Mouse (Mus musculus): ENCODE data around the gene Scgb1b10. TPM values are rescaled to one million over a fixed set of nuclear protein-coding genes. Genes with fewer than 3 reads are reported as not detected.
"Not testable (repeated sequence)": the region's sequence is repeated elsewhere in the genome, so short reads cannot be mapped to it uniquely, and the experiment has no call there.

Gene Scgb1b10
- total RNA-seq (2014; rRNA removed) (not detected in 2 replicates), polyA plus RNA-seq (2012; rRNA removed) (not detected in 2 replicates)

DNA sequence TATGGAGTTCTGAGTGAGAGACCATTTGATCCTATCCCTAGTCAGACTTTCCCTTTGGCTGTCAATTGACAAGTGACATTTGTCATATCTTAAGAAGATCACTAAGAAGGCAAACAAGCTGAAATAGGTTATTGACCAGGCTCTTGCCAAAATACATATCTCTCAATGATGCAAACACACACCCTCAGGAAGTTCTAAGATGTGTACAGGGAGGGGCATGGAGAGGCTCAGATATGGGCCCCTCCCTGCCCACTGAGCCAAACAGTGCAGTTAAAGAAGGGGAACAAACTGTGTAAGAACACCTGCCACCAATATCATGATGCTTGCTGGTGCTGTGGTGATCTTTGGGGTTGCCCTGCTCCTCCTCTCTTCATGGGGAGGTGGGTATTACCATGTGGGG, at the start of gene Scgb1b10:
Gene Scgb1b10 (plus strand): TSS at position 301 of the 400 bp plus-strand sequence.
- H3K9ac ChIP-seq (ENCODE audit: low read depth, low read length); H3K27ac ChIP-seq (replicated peaks; ENCODE audit: insufficient read depth, low read depth, low read length); H3K79me2 ChIP-seq (ENCODE audit: control insufficient read depth, insufficient read depth, low read length); H3K4me1 ChIP-seq (ENCODE audit: control insufficient read depth, insufficient read depth, low read length); H3K4me3 ChIP-seq (ENCODE audit: insufficient read depth, low read depth, low read length); H3K27me3 ChIP-seq (ENCODE audit: control insufficient read depth, insufficient read depth, low read length); DNase-seq (ENCODE audit: extremely low read depth, low read depth, low spot score); H3K36me3 ChIP-seq (ENCODE audit: control insufficient read depth, insufficient read depth, low read length): not testable (repeated sequence)

Other genes starting within 250 kb of the Scgb1b10 start
- gene Scgb2b11, start 110.3 kb downstream of the Scgb1b10 start, total RNA-seq (2014; rRNA removed), result not detected in 2 replicates
- not detected in 2 replicates for gene Scgb2b11, start 110.3 kb downstream of the Scgb1b10 start, polyA plus RNA-seq (2012; rRNA removed)
- gene Scgb1b11, start 122.0 kb downstream of the Scgb1b10 start, total RNA-seq (2014; rRNA removed), result not detected in 2 replicates
- gene Scgb1b11, start 122.0 kb downstream of the Scgb1b10 start, polyA plus RNA-seq (2012; rRNA removed), result not detected in 2 replicates
- not detected in 2 replicates for gene Scgb2b12, start 226.4 kb downstream of the Scgb1b10 start, total RNA-seq (2014; rRNA removed)
- not detected in 2 replicates for gene Scgb2b12, start 226.4 kb downstream of the Scgb1b10 start, polyA plus RNA-seq (2012; rRNA removed)
- gene Scgb1b12, start 233.3 kb downstream of the Scgb1b10 start, total RNA-seq (2014; rRNA removed), result not detected in 2 replicates
- gene Scgb1b12, start 233.3 kb downstream of the Scgb1b10 start, polyA plus RNA-seq (2012; rRNA removed), result not detected in 2 replicates